23 mouse cellular contexts compared by ENCODE assay signal in genomic region chr1:185046513-185046912, GRCm38 (mm10). TPM values are rescaled to one million over a fixed set of nuclear protein-coding genes. Genes with fewer than 3 reads are reported as not detected.
"Had no signal": no experiment of that assay in that cellular context is flagged by ENCODE, and none has a peak within 500 bp of the region (broad histone marks: within the 10 kb centered on the region; RNA-seq: fewer than 3 reads in every experiment).

No protein-coding gene starts in this region.

- H3K27me3 ChIP-seq: limb, embryonic 13.5 days; liver, embryonic 13.5 days; midbrain, embryonic 13.5 days; neural tube, embryonic 13.5 days; stomach, embryonic 15.5 days had no signal

- DNase-seq: kidney, postnatal 25 days; layer of hippocampus, adult 9-11 months; liver; liver, embryonic 13.5 days; lung, adult 2 months; lung, postnatal 14 days; lung, postnatal 4 days; retina, postnatal 1 day; right cerebral cortex, postnatal 25 days; spleen, adult 18-20 months; thymus, postnatal 36 days had no signal

- H3K9me3 ChIP-seq: limb, embryonic 10.5 days; limb, embryonic 13.5 days; liver, embryonic 13.5 days; midbrain, embryonic 13.5 days; neural tube, embryonic 13.5 days; stomach, embryonic 15.5 days had no signal

- H3K4me2 ChIP-seq: limb, embryonic 13.5 days; liver, embryonic 13.5 days; midbrain, embryonic 13.5 days; neural tube, embryonic 13.5 days; stomach, embryonic 15.5 days had no signal

- H3K4me3 ChIP-seq: layer of hippocampus, adult 2 months; limb, embryonic 10.5 days; limb, embryonic 13.5 days; liver, embryonic 13.5 days; midbrain, embryonic 13.5 days; myocyte; neural tube, embryonic 13.5 days; stomach, embryonic 15.5 days had no signal

- H3K36me3 ChIP-seq: limb, embryonic 10.5 days; limb, embryonic 13.5 days; liver, embryonic 13.5 days; midbrain, embryonic 13.5 days; neural tube, embryonic 13.5 days; stomach, embryonic 15.5 days had no signal

- H3K4me1 ChIP-seq: limb, embryonic 10.5 days; liver, embryonic 13.5 days; midbrain, embryonic 13.5 days; neural tube, embryonic 13.5 days; stomach, embryonic 15.5 days had no signal

- H3K27ac ChIP-seq: kidney, postnatal 0 days; layer of hippocampus, adult 2 months; limb, embryonic 10.5 days; limb, embryonic 13.5 days; liver, embryonic 13.5 days; midbrain, embryonic 13.5 days; neural tube, embryonic 13.5 days; stomach, embryonic 15.5 days had no signal

- ATAC-seq: midbrain, embryonic 13.5 days; midbrain, embryonic 16.5 days had no signal

- H3K9ac ChIP-seq: limb, embryonic 13.5 days; liver, embryonic 13.5 days; midbrain, embryonic 13.5 days; neural tube, embryonic 13.5 days; stomach, embryonic 15.5 days had no signal

RNA-seq across cellular contexts. Expression of gene Mark1, which starts 47.1 kb away (rescaled TPM):
- total RNA-seq: megakaryocyte-erythroid progenitor cell, adult 5-6 weeks; monocyte, adult 5-6 weeks; neutrophil, adult 5-6 weeks had no signal
- polyA plus RNA-seq: myocyte had no signal
